Mouse (Mus musculus): ENCODE measurements around the gene Ifitm6. TPM values are rescaled to one million over a fixed set of nuclear protein-coding genes. Genes with fewer than 3 reads are reported as not detected.

Ifitm6 gene
- 100 to 1,000 TPM; 424 to 464 TPM for total RNA-seq (2023)

GRCm38 (mm10) chr7:141017824-141018223 is at the start of gene Ifitm6:
Gene Ifitm6, minus strand, starts transcription at chr7:141017924.

GRCm38 (mm10) chr7:141060426-141061242 is 42.9 kb upstream of the Ifitm6 start, which contains the start of gene B4galnt4:
Gene B4galnt4, plus strand, starts transcription at chr7:141061104.

GRCm38 (mm10) chr7:141028831-141029230 is 11.1 kb upstream of the Ifitm6 start, which contains the start of gene Gm17387:
Gene Gm17387, plus strand, starts transcription at chr7:141029131.

GRCm38 (mm10) chr7:141010593-141010992 is 7.1 kb downstream of the Ifitm6 start, which contains the start of gene Ifitm3:
Gene Ifitm3, minus strand, starts transcription at chr7:141010770.

GRCm38 (mm10) chr7:140966921-140967320 is 50.8 kb downstream of the Ifitm6 start, which contains the start of gene Ifitm1:
Gene Ifitm1, plus strand, starts transcription at chr7:140967221.

Other genes with a start within 250 kb of the Ifitm6 start
- gene Syce1, start 230.1 kb downstream of the Ifitm6 start, total RNA-seq (2023): not detected
- gene Zfp941, start 195.7 kb downstream of the Ifitm6 start, total RNA-seq (2023): under 1 TPM in 1 of 2 experiments, not detected in 1; 0.16 TPM
- gene Urah, start 182.9 kb downstream of the Ifitm6 start, total RNA-seq (2023): not detected
- not detected for gene Scgb1c1, start 172.4 kb downstream of the Ifitm6 start, total RNA-seq (2023)
- gene Odf3, start 170.1 kb downstream of the Ifitm6 start, total RNA-seq (2023): not detected
- not detected for gene Gm45785, start 161.6 kb downstream of the Ifitm6 start, total RNA-seq (2023)
- 100 to 1,000 TPM in 1 of 2 experiments, 10 to 100 TPM in 1; 99.0 to 111 TPM for gene Ric8a, start 161.0 kb downstream of the Ifitm6 start, total RNA-seq (2023)
- gene Bet1l, start 160.3 kb downstream of the Ifitm6 start, total RNA-seq (2023): 10 to 100 TPM; 20.9 to 27.1 TPM
- gene Psmd13, start 136.0 kb downstream of the Ifitm6 start, total RNA-seq (2023): 10 to 100 TPM; 75.0 to 81.5 TPM
- 10 to 100 TPM; 11.4 to 16.2 TPM for gene Sirt3, start 135.6 kb downstream of the Ifitm6 start, total RNA-seq (2023)
- not detected for gene Cox8b, start 117.5 kb downstream of the Ifitm6 start, total RNA-seq (2023)
- gene Nlrp6, start 97.0 kb downstream of the Ifitm6 start, total RNA-seq (2023): not detected
- gene Pgghg, start 76.5 kb downstream of the Ifitm6 start, total RNA-seq (2023): 10 to 100 TPM; 21.1 to 25.3 TPM
- gene Ifitm5, start 67.6 kb downstream of the Ifitm6 start, total RNA-seq (2023): 1 to 10 TPM; 3.9 to 6.1 TPM
- gene Gm45717, start 62.0 kb downstream of the Ifitm6 start, total RNA-seq (2023): not detected
- 1,000 to 10,000 TPM; 1,104 to 1,118 TPM for gene Ifitm2, start 61.9 kb downstream of the Ifitm6 start, total RNA-seq (2023)
- gene Ifitm1, start 50.7 kb downstream of the Ifitm6 start, total RNA-seq (2023): 10 to 100 TPM; 85.9 to 92.5 TPM
- 1,000 to 10,000 TPM; 1,975 to 2,125 TPM for gene Ifitm3, start 7.2 kb downstream of the Ifitm6 start, total RNA-seq (2023)
- not detected for gene Gm17387, start 11.2 kb upstream of the Ifitm6 start, total RNA-seq (2023)
- under 1 TPM in 1 of 2 experiments, not detected in 1; 0.27 TPM for gene B4galnt4, start 43.2 kb upstream of the Ifitm6 start, total RNA-seq (2023)
- gene Pkp3, start 60.3 kb upstream of the Ifitm6 start, total RNA-seq (2023): 1 to 10 TPM; 5.5 to 7.9 TPM
- 1 to 10 TPM; 3.8 to 9.0 TPM for gene Sigirr, start 82.6 kb upstream of the Ifitm6 start, total RNA-seq (2023)
- not detected for gene Ano9, start 99.9 kb upstream of the Ifitm6 start, total RNA-seq (2023)
- gene Ptdss2, start 104.5 kb upstream of the Ifitm6 start, total RNA-seq (2023): 1 to 10 TPM; 6.3 to 8.8 TPM
- gene Rnh1, start 154.9 kb upstream of the Ifitm6 start, total RNA-seq (2023): 100 to 1,000 TPM; 144 to 160 TPM
- 10 to 100 TPM; 24.5 to 27.3 TPM for gene Hras, start 176.1 kb upstream of the Ifitm6 start, total RNA-seq (2023)
- 1 to 10 TPM; 5.6 to 6.2 TPM for gene Lrrc56, start 176.2 kb upstream of the Ifitm6 start, total RNA-seq (2023)
- not detected for gene Lmntd2, start 196.2 kb upstream of the Ifitm6 start, total RNA-seq (2023)
- gene Rassf7, start 197.9 kb upstream of the Ifitm6 start, total RNA-seq (2023): 1 to 10 TPM; 1.8 to 2.8 TPM
- gene Phrf1, start 210.9 kb upstream of the Ifitm6 start, total RNA-seq (2023): 100 to 1,000 TPM; 109 to 116 TPM
- gene Irf7, start 248.6 kb upstream of the Ifitm6 start, total RNA-seq (2023): 100 to 1,000 TPM; 105 to 145 TPM

Measured in monocyte, adult 59 days (primary cell).